Mouse (Mus musculus) C2C12 (cell line): ENCODE measurements at regions not wholly inside any gene's neighbourhood (a gene's known extent, or its start where the extent isn't known, plus 50 kb on each side); places are given as distances from the start of the nearest gene placed in this dataset.

Experiments
- CTCF ChIP-seq: IDR thresholded peaks from one replicate; pipeline ENCODE4 v1.5.1; 2011; ENCODE audit not compliant: control insufficient read depth, insufficient read depth, insufficient read length
- USF1 ChIP-seq: IDR thresholded peaks from one replicate; pipeline ENCODE4 v1.6.1; 2011; ENCODE audit warnings: low read depth, mild to moderate bottlenecking, control low read depth, moderate library complexity

DNA sequence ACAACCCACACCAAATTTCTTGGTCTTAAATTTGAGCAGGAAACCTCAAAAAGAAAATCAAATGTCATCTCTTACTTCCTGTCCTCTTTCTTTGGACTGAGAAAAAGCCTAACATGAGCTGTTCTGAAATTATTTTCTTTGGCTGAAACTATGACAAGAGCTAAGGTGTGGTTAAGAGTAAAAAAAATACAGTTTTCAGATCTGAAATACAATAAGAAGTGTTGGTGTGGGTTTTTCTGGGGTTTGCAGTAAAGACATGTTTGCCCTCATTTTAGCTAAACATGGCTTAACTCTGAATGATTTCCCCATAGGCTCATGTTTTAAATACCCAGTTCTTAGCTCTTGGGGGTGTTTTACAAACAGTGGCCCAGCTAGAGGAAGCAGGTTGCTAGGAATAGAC, 451.8 kb upstream of the Klf4 start:
- no peak for TF ChIP-seq CTCF
- no peak for TF ChIP-seq USF1
